Mouse (Mus musculus) gastrocnemius, adult 18-20 months (tissue): ENCODE data around the gene Rnf111. TPM values are rescaled to one million over a fixed set of nuclear protein-coding genes. Genes with fewer than 3 reads are reported as not detected.
A peak's percentile ranks its signal among the peaks of the same experiment; 100 is the strongest.

ENCODE experiments used
- DNase-seq: peaks from one replicate; pipeline ENCODE4 v3.0.0; 2021; ENCODE audit warnings: low spot score
- microRNA-seq: library from miRNA; unstranded; fragments of <30 nt; microRNA quantifications from one replicate; pipeline ENCODE4 v1.2.0, GENCODE M21; 2021
- total RNA-seq, 2 experiments: library from RNA; stranded (reverse); gene quantifications; 2 replicates each; pipeline ENCODE4 v1.2.3; 2021

The Rnf111 gene
- total RNA-seq, 2 experiments from 2014 or later: 12.0 to 13.4 TPM

- DNase-seq: no peak
Observed at GRCm38 (mm10) chr9:70401937-70402539, 101.5 kb downstream of the Rnf111 start.

- no peak for DNase-seq
Observed at GRCm38 (mm10) chr9:70396083-70396482, 107.4 kb downstream of the Rnf111 start.

- no peak for DNase-seq
Observed at GRCm38 (mm10) chr9:70395617-70396016, 107.9 kb downstream of the Rnf111 start.

DNA sequence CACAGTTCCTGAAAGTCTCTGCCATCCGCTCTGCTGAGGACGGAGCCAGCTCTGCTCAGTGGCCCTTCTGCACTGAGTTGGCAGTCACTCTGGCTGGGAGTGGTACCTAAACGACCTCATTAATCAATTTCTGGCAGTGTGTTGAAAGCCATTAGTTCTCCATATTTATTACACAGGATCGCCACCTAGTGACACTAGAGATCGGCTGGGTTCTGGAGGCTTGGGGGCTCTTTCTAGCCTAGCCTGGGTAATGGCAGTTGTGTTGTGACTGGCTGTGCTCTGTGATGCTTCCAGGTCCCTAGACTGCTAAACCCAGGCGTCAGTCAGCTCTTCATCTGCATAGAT, 111.0 kb downstream of the Rnf111 start:
- DNase-seq: peak; percentile 36

DNA sequence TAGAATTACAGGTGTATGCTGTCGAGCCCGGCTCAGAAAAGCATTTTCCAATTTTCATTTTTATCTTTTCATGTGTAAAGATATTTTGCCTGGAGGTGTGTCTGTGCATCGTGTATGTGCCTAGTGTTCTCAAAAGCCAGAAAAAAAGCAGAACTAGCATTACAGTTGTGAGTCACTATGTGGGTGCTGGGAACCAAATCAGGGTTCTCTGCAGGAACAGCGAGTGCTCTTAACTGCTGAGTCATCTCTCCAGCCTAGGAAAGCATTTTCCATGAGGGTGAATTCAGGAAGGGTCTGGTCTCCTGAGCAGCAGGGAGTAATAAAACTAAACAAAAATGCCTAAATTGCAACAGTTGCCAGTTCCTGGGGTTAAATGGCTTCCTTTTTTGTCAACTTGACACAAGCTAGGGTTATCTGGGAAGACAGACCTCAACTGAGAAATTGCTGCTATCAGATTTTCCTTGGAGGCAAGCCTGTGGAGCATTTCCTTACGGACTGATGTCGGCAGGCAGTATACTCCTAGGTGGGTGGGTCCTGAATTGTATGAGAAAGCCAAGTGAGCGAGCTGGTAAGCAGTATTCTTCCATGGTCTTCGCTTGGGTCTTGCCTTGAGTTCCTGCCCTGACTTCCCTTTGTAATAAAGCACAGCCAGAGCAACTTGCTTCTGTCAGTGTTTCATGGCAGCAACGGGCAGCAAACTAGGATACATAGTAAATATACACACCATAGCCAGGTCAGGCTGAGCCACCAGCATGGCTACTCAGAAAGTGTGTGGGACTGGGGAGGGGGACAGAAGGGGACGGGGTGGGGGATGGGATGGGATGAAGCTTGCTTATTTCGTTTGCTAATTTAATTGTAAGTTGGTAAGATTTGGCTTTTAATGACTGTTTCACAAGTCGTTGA, 111.6 kb downstream of the Rnf111 start:
- DNase-seq: no peak

DNA sequence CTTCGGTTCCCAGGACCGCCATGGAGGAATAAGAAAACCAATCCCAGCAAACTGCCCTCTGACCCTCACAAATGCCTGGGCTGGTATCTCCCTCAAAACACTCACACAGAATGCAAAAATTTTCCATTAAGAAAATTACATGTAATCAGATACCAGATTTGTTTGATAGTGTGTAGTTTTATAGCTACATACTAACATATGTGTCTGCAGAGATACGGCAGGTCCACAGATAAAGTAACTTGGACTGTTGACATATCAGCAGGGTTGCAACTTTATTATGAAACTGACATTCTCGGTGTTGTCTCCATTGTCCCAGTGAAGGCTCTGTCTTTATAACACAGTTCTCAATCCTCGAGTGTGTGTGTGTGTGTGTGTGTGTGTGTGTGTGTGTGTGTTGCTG, 112.5 kb downstream of the Rnf111 start:
- no peak for DNase-seq

DNA sequence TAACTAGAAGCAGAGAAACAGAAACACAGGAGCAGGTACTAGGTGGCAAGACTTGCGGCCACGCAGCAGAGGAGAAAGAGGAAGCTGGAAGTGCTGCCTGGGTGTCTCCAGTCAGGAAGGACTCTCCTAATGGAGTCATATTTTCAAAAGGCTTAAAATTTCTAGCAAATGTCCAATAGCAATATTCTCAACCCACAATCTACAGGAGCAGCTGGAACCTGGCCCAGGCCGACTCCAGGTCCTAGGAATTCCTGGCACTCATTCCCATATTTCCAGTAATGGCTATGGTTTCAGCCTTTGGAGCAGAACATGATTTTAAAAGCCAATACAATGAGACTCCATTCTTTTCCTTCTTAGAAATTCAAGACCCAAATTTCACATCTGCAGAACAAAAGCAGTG, 114.0 kb downstream of the Rnf111 start:
- DNase-seq: peak; percentile 6

GRCm38 (mm10) chr9:70387410-70388119, 116.0 kb downstream of the Rnf111 start:
- DNase-seq: peak; percentile 19

DNA sequence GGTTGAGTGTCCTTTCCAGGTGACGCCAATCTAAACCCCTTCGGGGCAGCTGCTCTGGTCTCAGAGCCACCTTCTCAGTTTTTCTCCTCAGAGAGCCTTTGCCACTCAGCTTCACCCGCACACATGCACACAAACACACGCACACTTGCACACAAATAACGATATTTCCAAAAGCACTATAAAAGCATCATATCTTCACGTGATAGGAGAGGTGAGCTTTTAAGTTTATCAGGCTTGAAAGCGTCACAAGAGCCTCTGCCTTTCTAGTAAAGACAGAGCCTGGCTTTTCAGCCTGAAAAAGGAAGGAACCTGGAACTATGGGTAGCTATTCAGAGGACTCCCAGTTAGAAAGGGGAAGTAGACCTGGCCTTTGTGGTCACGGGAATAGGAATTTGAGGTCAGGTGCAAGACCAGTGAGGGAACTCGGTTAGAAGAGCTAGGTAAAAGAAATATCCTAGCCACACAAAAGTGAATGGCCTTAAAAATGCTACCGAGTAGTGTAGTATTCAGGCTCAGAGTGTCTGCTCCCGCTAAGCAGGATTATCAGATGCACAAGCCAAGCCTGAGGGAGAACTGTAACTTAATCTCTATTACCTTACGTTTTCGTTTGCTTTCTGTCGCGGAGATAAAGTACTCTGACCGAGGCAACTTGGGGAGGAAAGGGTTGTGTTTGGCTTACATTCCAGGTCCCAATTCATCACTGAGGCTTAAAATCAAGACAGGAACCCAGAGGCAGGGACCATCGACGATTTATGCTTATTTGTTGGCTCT, 118.4 kb downstream of the Rnf111 start:
- no peak for DNase-seq

DNA sequence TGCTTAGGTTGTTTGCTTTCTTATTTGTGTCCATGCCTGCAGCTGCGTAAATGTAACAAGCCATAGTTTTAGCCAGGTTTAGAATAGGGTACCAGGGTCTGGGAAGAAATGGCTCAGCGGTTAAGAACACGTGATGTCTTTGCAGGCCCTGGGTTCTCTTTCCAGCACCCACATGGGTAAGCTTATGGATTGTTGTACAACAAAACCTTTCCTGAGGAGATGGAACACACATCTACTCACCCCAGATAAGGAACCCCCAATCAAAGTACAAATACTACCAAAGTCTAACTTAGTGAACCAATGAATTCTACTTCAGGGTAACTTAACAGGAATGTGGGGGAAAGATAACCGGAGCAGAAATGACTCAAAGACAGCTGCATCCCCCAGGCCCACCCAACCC, 119.0 kb downstream of the Rnf111 start:
- DNase-seq: no peak

- DNase-seq: no peak
Observed at GRCm38 (mm10) chr9:70383750-70384149, 119.8 kb downstream of the Rnf111 start.

DNA sequence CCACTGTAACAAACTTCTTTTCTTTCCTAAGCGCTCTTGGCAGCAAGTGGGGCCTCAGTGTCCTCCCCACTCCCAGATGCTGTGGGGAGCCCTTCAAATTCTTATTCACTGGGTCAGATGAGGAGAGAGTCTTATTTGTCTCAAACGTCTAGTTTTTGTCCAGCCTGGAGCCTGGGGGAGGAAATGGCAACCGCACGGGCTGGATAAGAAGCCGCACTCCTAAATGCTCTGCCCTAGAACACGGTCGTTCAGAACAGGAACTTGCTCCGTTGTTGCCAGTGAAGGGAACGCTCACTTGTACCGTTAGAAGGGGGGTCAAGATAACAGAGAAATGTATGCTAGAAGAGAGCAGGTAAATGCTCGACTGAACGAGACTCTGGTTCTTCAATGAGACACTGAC, 121.4 kb downstream of the Rnf111 start:
- DNase-seq: peak; percentile 20

GRCm38 (mm10) chr9:70379502-70380467, 123.7 kb downstream of the Rnf111 start:
- DNase-seq: no peak

Small RNAs within 50 kb of the gene (microRNA-seq; reads per million reads assigned to microRNA genes)
- gene Mir5626: 1.0 reads per million

Other genes with a start within 250 kb of the Rnf111 start
- gene Ccnb2, start 82.2 kb downstream of the Rnf111 start, total RNA-seq: under 1 TPM in 1 of 2 experiments, not detected in 1; 0.14 TPM
- gene Sltm, start 39.0 kb upstream of the Rnf111 start, total RNA-seq: 10 to 100 TPM; 16.8 to 19.0 TPM
- gene Gm10642, start 152.5 kb upstream of the Rnf111 start, total RNA-seq: not detected
- 10 to 100 TPM; 12.5 to 13.9 TPM for gene Mindy2, start 153.4 kb upstream of the Rnf111 start, total RNA-seq
- 10 to 100 TPM; 13.9 to 15.7 TPM for gene Adam10, start 175.3 kb upstream of the Rnf111 start, total RNA-seq